Mouse (Mus musculus): ENCODE results near the gene Scube2. TPM values are rescaled to one million over a fixed set of nuclear protein-coding genes. Genes with fewer than 3 reads are reported as not detected.

The Scube2 gene
- polyA plus RNA-seq, 1 experiment from 2014 or later, result 1.2 TPM

Other genes starting within 250 kb of the Scube2 start
- 18.6 and 18.8 TPM in 2 replicates for gene St5, start 162.1 kb downstream of the Scube2 start, polyA plus RNA-seq (2015; fragmentation: Nextera tagmentation; extraction: Ambion mirVana)
- gene Akip1, start 162.0 kb downstream of the Scube2 start, polyA plus RNA-seq (2015; fragmentation: Nextera tagmentation; extraction: Ambion mirVana), result 13.3 and 13.9 TPM in 2 replicates
- gene BC051019, start 141.8 kb downstream of the Scube2 start, polyA plus RNA-seq (2015; fragmentation: Nextera tagmentation; extraction: Ambion mirVana), result 0.25 and 0.44 TPM in 2 replicates
- 0.28 and 0.63 TPM in 2 replicates for gene Ascl3, start 134.0 kb downstream of the Scube2 start, polyA plus RNA-seq (2015; fragmentation: Nextera tagmentation; extraction: Ambion mirVana)
- 125 and 136 TPM in 2 replicates for gene Tmem9b, start 112.8 kb downstream of the Scube2 start, polyA plus RNA-seq (2015; fragmentation: Nextera tagmentation; extraction: Ambion mirVana)
- gene Nrip3, start 83.7 kb downstream of the Scube2 start, polyA plus RNA-seq (2015; fragmentation: Nextera tagmentation; extraction: Ambion mirVana), result 10.9 and 12.8 TPM in 2 replicates
- gene Dennd5a, start 94.8 kb upstream of the Scube2 start, polyA plus RNA-seq (2015; fragmentation: Nextera tagmentation; extraction: Ambion mirVana), result 38.5 and 40.2 TPM in 2 replicates
- 63.7 and 67.2 TPM in 2 replicates for gene Tmem41b, start 121.2 kb upstream of the Scube2 start, polyA plus RNA-seq (2015; fragmentation: Nextera tagmentation; extraction: Ambion mirVana)
- 48.6 and 50.6 TPM in 2 replicates for gene Ipo7, start 152.6 kb upstream of the Scube2 start, polyA plus RNA-seq (2015; fragmentation: Nextera tagmentation; extraction: Ambion mirVana)
- gene Zfp143, start 195.5 kb upstream of the Scube2 start, polyA plus RNA-seq (2015; fragmentation: Nextera tagmentation; extraction: Ambion mirVana), result 13.8 and 14.1 TPM in 2 replicates